Mouse (Mus musculus): ENCODE results near the gene Zfp663.
A peak's percentile ranks its signal among the peaks of the same experiment; 100 is the strongest.

The Zfp663 gene

GRCm38 (mm10) chr2:165370348-165370747 lies 1.8 kb upstream of the Zfp663 start:
- DNase-seq (ENCODE audit: low spot score in 2 of 2) = no peak

GRCm38 (mm10) chr2:165367868-165368439 lies 575 bp downstream of the Zfp663 start:
- DNase-seq (ENCODE audit: low spot score in 2 of 2) = peak in 1 of 2 experiments; percentile 16

- peak; percentile 60 to 64 for DNase-seq (ENCODE audit: low spot score in 2 of 2)
Measured at GRCm38 (mm10) chr2:165367047-165367520, 1.4 kb downstream of the Zfp663 start.

- peak; percentile 8 to 38 for DNase-seq (ENCODE audit: low spot score in 2 of 2)
Measured at GRCm38 (mm10) chr2:165364334-165365091, 4.0 kb downstream of the Zfp663 start.

- DNase-seq (ENCODE audit: low spot score in 2 of 2) = no peak
Measured at GRCm38 (mm10) chr2:165363282-165363681, 5.2 kb downstream of the Zfp663 start.

- peak; percentile 23 to 41 for DNase-seq (ENCODE audit: low spot score in 2 of 2)
Measured at GRCm38 (mm10) chr2:165360861-165361260, 7.7 kb downstream of the Zfp663 start.

- no peak for DNase-seq (ENCODE audit: low spot score in 2 of 2)
Measured at GRCm38 (mm10) chr2:165351828-165352513, 16.6 kb downstream of the Zfp663 start.

- DNase-seq (ENCODE audit: low spot score in 2 of 2) = no peak
Measured at GRCm38 (mm10) chr2:165349466-165349865, 19.1 kb downstream of the Zfp663 start.

GRCm38 (mm10) chr2:165346180-165346579 lies 22.3 kb downstream of the Zfp663 start:
- DNase-seq (ENCODE audit: low spot score in 2 of 2) = no peak

- peak in 1 of 2 experiments; percentile 44 for DNase-seq (ENCODE audit: low spot score in 2 of 2)
Measured at GRCm38 (mm10) chr2:165337191-165337590, 31.3 kb downstream of the Zfp663 start.

GRCm38 (mm10) chr2:165332610-165333210 lies 35.8 kb downstream of the Zfp663 start:
- peak in 1 of 2 experiments; percentile 31 for DNase-seq (ENCODE audit: low spot score in 2 of 2)

- no peak for DNase-seq (ENCODE audit: low spot score in 2 of 2)
Measured at GRCm38 (mm10) chr2:165329703-165330102, 38.8 kb downstream of the Zfp663 start.

GRCm38 (mm10) chr2:165328746-165329145 lies 39.8 kb downstream of the Zfp663 start:
- no peak for DNase-seq (ENCODE audit: low spot score in 2 of 2)

GRCm38 (mm10) chr2:165327386-165327785 lies 41.1 kb downstream of the Zfp663 start:
- DNase-seq (ENCODE audit: low spot score in 2 of 2) = no peak

- peak; percentile 97 to 99 for DNase-seq (ENCODE audit: low spot score in 2 of 2)
Measured at GRCm38 (mm10) chr2:165326304-165327190, 42.0 kb downstream of the Zfp663 start, which contains the start of gene Elmo2. TSS of gene Elmo2 (minus strand) at chr2:165326479.

- DNase-seq (ENCODE audit: low spot score in 2 of 2) = no peak
Measured at GRCm38 (mm10) chr2:165325521-165326303, 42.8 kb downstream of the Zfp663 start.

- no peak for DNase-seq (ENCODE audit: low spot score in 2 of 2)
Measured at GRCm38 (mm10) chr2:165323928-165324327, 44.6 kb downstream of the Zfp663 start.

- no peak for DNase-seq (ENCODE audit: low spot score in 2 of 2)
Measured at GRCm38 (mm10) chr2:165323484-165323883, 45.0 kb downstream of the Zfp663 start.

GRCm38 (mm10) chr2:165321981-165322735 lies 46.4 kb downstream of the Zfp663 start:
- DNase-seq (ENCODE audit: low spot score in 2 of 2) = no peak

All from urinary bladder, postnatal 36 days (tissue).